Mouse (Mus musculus) embryo, embryonic 10 days (tissue): ENCODE measurements around the gene Usp20.
"Not testable (repeated sequence)": the region's sequence is repeated elsewhere in the genome, so short reads cannot be mapped to it uniquely, and the experiment has no call there.

Experiments used
- DNase-seq: peaks from one replicate; pipeline ENCODE4 v3.0.0-alpha.2; 2015; ENCODE audit warnings: low spot score

The Usp20 gene

GRCm38 (mm10) chr2:30981790-30982513 is at the start of gene Usp20, which contains the start of gene BC005624:
Usp20 (plus strand) TSS chr2:30982279.
BC005624 (minus strand) TSS chr2:30982201.
- DNase-seq, result peak; percentile 100

- no peak for DNase-seq
Measured at GRCm38 (mm10) chr2:30933032-30933431, 49.0 kb upstream of the Usp20 start.

- DNase-seq, result peak; percentile 90
Measured at GRCm38 (mm10) chr2:30933917-30934450, 48.1 kb upstream of the Usp20 start.

GRCm38 (mm10) chr2:30936808-30937207 is 45.3 kb upstream of the Usp20 start:
- DNase-seq, result no peak

- DNase-seq, result no peak
Measured at GRCm38 (mm10) chr2:30937731-30938130, 44.3 kb upstream of the Usp20 start.

GRCm38 (mm10) chr2:30938574-30938991 is 43.5 kb upstream of the Usp20 start:
- no peak for DNase-seq

- DNase-seq, result no peak
Measured at GRCm38 (mm10) chr2:30941586-30941985, 40.5 kb upstream of the Usp20 start.

GRCm38 (mm10) chr2:30942116-30942515 is 40.0 kb upstream of the Usp20 start:
- not testable (repeated sequence) for DNase-seq

GRCm38 (mm10) chr2:30942603-30943011 is 39.5 kb upstream of the Usp20 start:
- peak; percentile 93 for DNase-seq

GRCm38 (mm10) chr2:30952457-30952823 is 29.6 kb upstream of the Usp20 start:
- DNase-seq, result no peak

GRCm38 (mm10) chr2:30952824-30953490 is 29.1 kb upstream of the Usp20 start, which contains the start of gene Tor1b:
Tor1b (plus strand) TSS chr2:30952959.
- DNase-seq, result peak; percentile 96

GRCm38 (mm10) chr2:30954797-30955196 is 27.3 kb upstream of the Usp20 start:
- DNase-seq, result no peak

- DNase-seq, result no peak
Measured at GRCm38 (mm10) chr2:30957511-30957910, 24.6 kb upstream of the Usp20 start.

- no peak for DNase-seq
Measured at GRCm38 (mm10) chr2:30958726-30959125, 23.4 kb upstream of the Usp20 start.

- no peak for DNase-seq
Measured at GRCm38 (mm10) chr2:30959856-30960255, 22.2 kb upstream of the Usp20 start.

GRCm38 (mm10) chr2:30962570-30963254 is 19.4 kb upstream of the Usp20 start:
- DNase-seq, result no peak

- DNase-seq, result no peak
Measured at GRCm38 (mm10) chr2:30965627-30966026, 16.5 kb upstream of the Usp20 start.

GRCm38 (mm10) chr2:30966826-30967225 is 15.3 kb upstream of the Usp20 start:
- DNase-seq, result no peak

- peak; percentile 96 for DNase-seq
Measured at GRCm38 (mm10) chr2:30967352-30968327, 14.4 kb upstream of the Usp20 start, which contains the start of gene Tor1a. Tor1a (minus strand) TSS chr2:30967933.

- no peak for DNase-seq
Measured at GRCm38 (mm10) chr2:30983024-30983423, 945 bp downstream of the Usp20 start.
